Mouse (Mus musculus): ENCODE measurements around the gene Rps6ka1.
A peak's percentile ranks its signal among the peaks of the same experiment; 100 is the strongest.

The Rps6ka1 gene

GRCm38 (mm10) chr4:133898151-133898550, 10.6 kb upstream of the Rps6ka1 start:
- no peak for DNase-seq (ENCODE audit: inconsistent age in 2 of 2, low spot score in 1 of 2)

GRCm38 (mm10) chr4:133897431-133897891, 9.9 kb upstream of the Rps6ka1 start:
- DNase-seq (ENCODE audit: inconsistent age in 2 of 2, low spot score in 1 of 2): peak in 1 of 2 experiments; percentile 41

GRCm38 (mm10) chr4:133896984-133897383, 9.4 kb upstream of the Rps6ka1 start:
- DNase-seq (ENCODE audit: inconsistent age in 2 of 2, low spot score in 1 of 2): no peak

GRCm38 (mm10) chr4:133896002-133896401, 8.4 kb upstream of the Rps6ka1 start:
- DNase-seq (ENCODE audit: inconsistent age in 2 of 2, low spot score in 1 of 2): no peak

- DNase-seq (ENCODE audit: inconsistent age in 2 of 2, low spot score in 1 of 2): peak; percentile 59 to 80
Measured at GRCm38 (mm10) chr4:133887249-133887648, 348 bp downstream of the Rps6ka1 start.

GRCm38 (mm10) chr4:133885991-133886501, 1.6 kb downstream of the Rps6ka1 start:
- peak in 1 of 2 experiments; percentile 43 for DNase-seq (ENCODE audit: inconsistent age in 2 of 2, low spot score in 1 of 2)

GRCm38 (mm10) chr4:133885331-133885730, 2.3 kb downstream of the Rps6ka1 start:
- no peak for DNase-seq (ENCODE audit: inconsistent age in 2 of 2, low spot score in 1 of 2)

- DNase-seq (ENCODE audit: inconsistent age in 2 of 2, low spot score in 1 of 2): peak in 1 of 2 experiments; percentile 55
Measured at GRCm38 (mm10) chr4:133884888-133885287, 2.7 kb downstream of the Rps6ka1 start.

GRCm38 (mm10) chr4:133884127-133884753, 3.4 kb downstream of the Rps6ka1 start:
- no peak for DNase-seq (ENCODE audit: inconsistent age in 2 of 2, low spot score in 1 of 2)

GRCm38 (mm10) chr4:133881851-133882250, 5.7 kb downstream of the Rps6ka1 start:
- no peak for DNase-seq (ENCODE audit: inconsistent age in 2 of 2, low spot score in 1 of 2)

- no peak for DNase-seq (ENCODE audit: inconsistent age in 2 of 2, low spot score in 1 of 2)
Measured at GRCm38 (mm10) chr4:133881399-133881798, 6.2 kb downstream of the Rps6ka1 start.

GRCm38 (mm10) chr4:133879145-133879902, 8.3 kb downstream of the Rps6ka1 start:
- DNase-seq (ENCODE audit: inconsistent age in 2 of 2, low spot score in 1 of 2): peak in 1 of 2 experiments; percentile 58

- DNase-seq (ENCODE audit: inconsistent age in 2 of 2, low spot score in 1 of 2): no peak
Measured at GRCm38 (mm10) chr4:133877850-133878755, 9.5 kb downstream of the Rps6ka1 start.

- no peak for DNase-seq (ENCODE audit: inconsistent age in 2 of 2, low spot score in 1 of 2)
Measured at GRCm38 (mm10) chr4:133874865-133875517, 12.6 kb downstream of the Rps6ka1 start.

GRCm38 (mm10) chr4:133873926-133874864, 13.4 kb downstream of the Rps6ka1 start:
- DNase-seq (ENCODE audit: inconsistent age in 2 of 2, low spot score in 1 of 2): peak in 1 of 2 experiments; percentile 55

- DNase-seq (ENCODE audit: inconsistent age in 2 of 2, low spot score in 1 of 2): no peak
Measured at GRCm38 (mm10) chr4:133873431-133873851, 14.2 kb downstream of the Rps6ka1 start.

- DNase-seq (ENCODE audit: inconsistent age in 2 of 2, low spot score in 1 of 2): peak; percentile 42 to 51
Measured at GRCm38 (mm10) chr4:133872812-133873300, 14.7 kb downstream of the Rps6ka1 start.

GRCm38 (mm10) chr4:133872222-133872811, 15.3 kb downstream of the Rps6ka1 start:
- DNase-seq (ENCODE audit: inconsistent age in 2 of 2, low spot score in 1 of 2): no peak

- no peak for DNase-seq (ENCODE audit: inconsistent age in 2 of 2, low spot score in 1 of 2)
Measured at GRCm38 (mm10) chr4:133865231-133865630, 22.4 kb downstream of the Rps6ka1 start.

All from adrenal gland, adult (tissue).